Mouse (Mus musculus) liver, adult 10 weeks (tissue): Measurements from ENCODE around the gene Apmap. TPM values are rescaled to one million over a fixed set of nuclear protein-coding genes. Genes with fewer than 3 reads are reported as not detected.

Source experiments
- polyA plus RNA-seq: library from polyadenylated mRNA; stranded (reverse); fragments of 350-450 nt; fragmentation: Illumina TruSeq; extraction: RNeasy Lipid Tissue Mini Kit (QIAGEN cat#74804); gene quantifications from one replicate; pipeline ENCODE4 v1.2.3, GENCODE M21; 2014; ENCODE audit warnings: low read depth, low replicate concordance

Gene Apmap
- 41.0 TPM for polyA plus RNA-seq

GRCm38 (mm10) chr2:150608087-150608799 is at the start of gene Apmap:
Gene Apmap, minus strand, starts transcription at chr2:150608567.

GRCm38 (mm10) chr2:150569847-150570590 is 38.3 kb downstream of the Apmap start, which contains the start of gene Cst7:
Gene Cst7, plus strand, starts transcription at chr2:150570415.

Other genes starting within 250 kb of the Apmap start
- 2.3 TPM for gene 3300002I08Rik, start 245.8 kb downstream of the Apmap start, polyA plus RNA-seq
- 2.7 TPM for gene Zfp442, start 157.1 kb downstream of the Apmap start, polyA plus RNA-seq
- gene Zfp345, start 123.5 kb downstream of the Apmap start, polyA plus RNA-seq, result not detected
- gene Cst7, start 38.2 kb downstream of the Apmap start, polyA plus RNA-seq, result not detected
- 0.16 TPM for gene Acss1, start 59.9 kb upstream of the Apmap start, polyA plus RNA-seq
- gene Vsx1, start 80.8 kb upstream of the Apmap start, polyA plus RNA-seq, result not detected
- gene Entpd6, start 140.5 kb upstream of the Apmap start, polyA plus RNA-seq, result 0.98 TPM
- 1.4 TPM for gene Pygb, start 178.2 kb upstream of the Apmap start, polyA plus RNA-seq